Mouse (Mus musculus) embryonic facial prominence, embryonic 14.5 days (tissue): ENCODE results near the gene Noxa1. TPM values are rescaled to one million over a fixed set of nuclear protein-coding genes. Genes with fewer than 3 reads are reported as not detected.

Source experiments
- ATAC-seq: fragments of 200-750 bp; cut with Nextera tagmentation; 2 replicates; pipeline ENCODE4 v1.8.0; 2017; ENCODE audit warnings: low read depth, moderate number of reproducible peaks, moderate TSS enrichment
- DNase-seq: peaks from one replicate; pipeline ENCODE4 v3.0.0-alpha.2; 2015; ENCODE audit warnings: low spot score
- H3K27ac ChIP-seq: fragments of 300-500 bp; sonication (generic); replicated peaks from 2 replicates; pipeline ENCODE4 v1.5.1; 2014; ENCODE audit warnings: low read depth, mild to moderate bottlenecking, low read length, moderate library complexity
- H3K27me3 ChIP-seq: fragments of 300-500 bp; sonication (generic); replicated peaks from 2 replicates; pipeline ENCODE4 v1.6.1; 2014; ENCODE audit warnings: low read length; ENCODE audit not compliant: control insufficient read depth, insufficient read depth
- H3K36me3 ChIP-seq: fragments of 300-500 bp; sonication (generic); 2 replicates; pipeline ENCODE4 v1.6.1; 2014; ENCODE audit warnings: low read length, mixed read lengths; ENCODE audit not compliant: control insufficient read depth, insufficient read depth
- H3K4me1 ChIP-seq: fragments of 300-500 bp; sonication (generic); 2 replicates; pipeline ENCODE4 v1.6.1; 2014; ENCODE audit warnings: antibody characterized with exemption, low read length; ENCODE audit not compliant: control insufficient read depth, insufficient read depth
- H3K4me2 ChIP-seq: fragments of 300-500 bp; sonication (generic); 2 replicates; pipeline ENCODE4 v1.6.1; 2014; ENCODE audit warnings: low read depth, mild to moderate bottlenecking, low read length, moderate library complexity, mixed read lengths
- H3K4me3 ChIP-seq: fragments of 300-500 bp; sonication (generic); 2 replicates; pipeline ENCODE4 v1.5.1; 2014; ENCODE audit warnings: low read depth, mild to moderate bottlenecking, low read length
- H3K9ac ChIP-seq: fragments of 300-500 bp; sonication (generic); 2 replicates; pipeline ENCODE4 v1.6.1; 2014; ENCODE audit warnings: low read depth, mild to moderate bottlenecking, low read length, moderate library complexity, mixed read lengths
- H3K9me3 ChIP-seq: fragments of 300-500 bp; sonication (generic); 2 replicates; pipeline ENCODE4 v1.6.1; 2016; ENCODE audit warnings: low read length; ENCODE audit not compliant: control insufficient read depth
- WGBS: fragments of 180-500 bp; shearing (Covaris S2); extraction: QIAGEN DNeasy Blood & Tissue Kit; methylation state at CpG from one replicate; pipeline ENCODE4 v1.1.7; 2014; 5-methylcytosine and 5-hydroxymethylcytosine counted together
- polyA plus RNA-seq: library from polyadenylated mRNA; unstranded; fragments of >200 nt; fragmentation: Nextera tagmentation; extraction: Ambion mirVana; gene quantifications from 2 replicates; pipeline ENCODE4 v1.2.1, GENCODE M21; 2014

Noxa1 gene
- polyA plus RNA-seq, result 0.38 and 0.71 TPM in 2 replicates

GRCm38 (mm10) chr2:25095109-25095850 lies at the start of gene Noxa1:
Gene Noxa1 (minus strand): TSS chr2:25095149.
- no peaks in the 10 kb centered on the region for H3K9me3 ChIP-seq
- H3K36me3 ChIP-seq, result no peaks in the 10 kb centered on the region
- 48% methylated on average over 27 of the region's 28 CpGs for WGBS
- no peak within 1 kb of the TSS for H3K27ac ChIP-seq
- DNase-seq, result peak; percentile 79
- 0 out of 2 replicates have a peak, but pooled peaks cover 11% of the 10 kb centered on the region for H3K27me3 ChIP-seq
- no peaks in the 10 kb centered on the region; the same call in 1 of the 2 replicates for H3K4me1 ChIP-seq
- peak within 1 kb of the TSS; percentile 17; the same call in 1 of the 2 replicates for H3K4me3 ChIP-seq
- H3K4me2 ChIP-seq, result peak within 1 kb of the TSS; percentile 32
- peak within 1 kb of the TSS; percentile 30 for H3K9ac ChIP-seq
- peak; percentile 77 for ATAC-seq

GRCm38 (mm10) chr2:25141921-25142320 lies 47.0 kb upstream of the Noxa1 start:
- 76% methylated on average over 5 of the region's 5 CpGs for WGBS
- DNase-seq, result no peak
- no peak for ATAC-seq
- Histone ChIP-seq H3K9me3 (no peaks in the 10 kb centered on the region), H3K36me3 (no peaks in the 10 kb centered on the region), H3K4me2 (no peak overlapping the region), H3K9ac (no peak overlapping the region), H3K4me1 (no peaks in the 10 kb centered on the region), H3K4me3 (no peak overlapping the region), H3K27me3 (no peaks in the 10 kb centered on the region), H3K27ac (no peak overlapping the region)

GRCm38 (mm10) chr2:25141185-25141584 lies 46.2 kb upstream of the Noxa1 start:
- H3K4me3 ChIP-seq, result no peak overlapping the region
- DNase-seq (no peak), ATAC-seq (no peak)
- H3K9me3 ChIP-seq, result no peaks in the 10 kb centered on the region
- no peaks in the 10 kb centered on the region for H3K27me3 ChIP-seq
- no peak overlapping the region for H3K4me2 ChIP-seq
- H3K27ac ChIP-seq, result no peak overlapping the region
- no peak overlapping the region for H3K9ac ChIP-seq
- no peaks in the 10 kb centered on the region for H3K36me3 ChIP-seq
- WGBS, result 69% methylated on average over 4 of the region's 4 CpGs
- H3K4me1 ChIP-seq, result no peaks in the 10 kb centered on the region

- Histone ChIP-seq H3K27ac (no peak overlapping the region), H3K4me1 (no peaks in the 10 kb centered on the region)
Measured at GRCm38 (mm10) chr2:25137832-25138231, 42.9 kb upstream of the Noxa1 start.

GRCm38 (mm10) chr2:25131601-25132000 lies 36.7 kb upstream of the Noxa1 start:
- DNase-seq (no peak), ATAC-seq (no peak)
- H3K36me3 ChIP-seq, result no peaks in the 10 kb centered on the region
- WGBS, result 73% methylated on average over 9 of the region's 9 CpGs
- H3K9ac ChIP-seq, result no peak overlapping the region
- no peak overlapping the region for H3K27ac ChIP-seq
- no peaks in the 10 kb centered on the region for H3K27me3 ChIP-seq
- no peak overlapping the region for H3K4me2 ChIP-seq
- peaks cover 7% of the 10 kb centered on the region; the same call in 1 of the 2 replicates for H3K4me1 ChIP-seq
- H3K4me3 ChIP-seq, result no peak overlapping the region
- no peaks in the 10 kb centered on the region for H3K9me3 ChIP-seq

More at GRCm38 (mm10) chr2:25137832-25138231, 42.9 kb upstream of the Noxa1 start:
- Histone ChIP-seq H3K4me3 (no peak overlapping the region), H3K27me3 (no peaks in the 10 kb centered on the region), H3K4me2 (no peak overlapping the region), H3K36me3 (no peaks in the 10 kb centered on the region), H3K9ac (no peak overlapping the region), H3K9me3 (no peaks in the 10 kb centered on the region)
- ATAC-seq (no peak), DNase-seq (no peak)
- WGBS, result 76% methylated on average over 6 of the region's 6 CpGs

- Histone ChIP-seq H3K9me3 (no peaks in the 10 kb centered on the region), H3K4me2 (no peak overlapping the region), H3K27me3 (no peaks in the 10 kb centered on the region), H3K9ac (no peak overlapping the region), H3K4me1 (peaks cover 8% of the 10 kb centered on the region; the same call in 1 of the 2 replicates), H3K4me3 (no peak overlapping the region), H3K27ac (no peak overlapping the region), H3K36me3 (no peaks in the 10 kb centered on the region)
- ATAC-seq (no peak), DNase-seq (peak; percentile 27)
- 79% methylated on average over 10 of the region's 11 CpGs for WGBS
Measured at GRCm38 (mm10) chr2:25128072-25128471, 33.1 kb upstream of the Noxa1 start.

- Histone ChIP-seq H3K4me3 (no peak overlapping the region), H3K4me1 (peaks cover 8% of the 10 kb centered on the region; the same call in 1 of the 2 replicates), H3K27ac (no peak overlapping the region; the same call in 1 of the 2 replicates), H3K4me2 (no peak overlapping the region), H3K36me3 (no peaks in the 10 kb centered on the region), H3K9me3 (no peaks in the 10 kb centered on the region), H3K27me3 (no peaks in the 10 kb centered on the region), H3K9ac (no peak overlapping the region)
- DNase-seq (peak; percentile 61), ATAC-seq (0 out of 2 replicates have a peak, but pooled peaks have one; percentile 34)
- WGBS, result 41% methylated on average over 5 of the region's 5 CpGs
Measured at GRCm38 (mm10) chr2:25127206-25127605, 32.3 kb upstream of the Noxa1 start.

DNA sequence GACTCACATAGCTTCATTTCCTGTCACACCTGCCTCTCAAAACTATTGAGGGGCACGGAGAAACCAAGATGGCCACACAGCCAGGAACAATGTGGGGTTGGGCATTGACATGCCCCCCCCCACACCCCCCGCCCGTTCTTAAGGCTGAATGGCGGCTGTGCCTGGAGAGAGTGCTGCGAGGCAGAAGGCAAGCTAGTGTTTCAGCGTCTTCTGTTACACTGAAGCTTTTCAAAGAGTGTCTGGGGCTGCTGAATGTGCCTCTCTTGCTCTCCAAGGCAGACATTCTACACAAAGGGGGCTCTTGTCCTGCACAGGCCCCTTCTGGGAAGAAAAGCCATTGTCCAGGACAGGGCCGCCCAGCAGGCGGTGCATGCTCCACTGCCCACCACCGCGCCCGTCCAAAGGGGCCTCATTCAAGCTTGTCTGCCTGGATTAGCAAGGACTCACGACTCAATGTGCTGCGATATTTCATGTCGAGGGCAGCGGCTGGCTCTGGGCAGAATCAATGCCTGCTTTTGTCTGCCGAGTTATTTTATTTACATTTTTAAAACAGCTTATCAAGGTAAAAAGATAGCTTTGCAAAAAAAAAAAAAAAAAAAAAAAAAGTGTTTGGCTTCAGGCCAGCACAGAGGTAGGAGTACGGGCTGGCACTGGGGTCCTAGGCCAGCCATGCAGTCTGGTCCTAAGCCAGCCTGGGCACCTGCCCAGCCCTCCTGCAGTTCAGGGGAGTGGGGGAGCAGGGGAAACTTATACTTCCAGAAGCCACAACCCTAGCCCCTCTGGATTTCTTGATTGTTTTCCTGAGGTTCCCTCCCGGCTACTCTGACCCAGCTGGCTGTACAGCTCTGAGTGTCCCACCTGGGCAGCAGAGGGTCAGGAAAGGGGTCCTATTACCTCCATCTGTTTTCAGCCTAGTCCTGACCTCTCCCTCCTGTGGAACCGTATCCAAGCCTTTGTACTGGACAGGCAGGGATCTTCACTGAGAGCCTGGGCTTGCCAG lies 31.4 kb upstream of the Noxa1 start:
- no peaks in the 10 kb centered on the region for H3K36me3 ChIP-seq
- H3K27me3 ChIP-seq, result no peaks in the 10 kb centered on the region
- H3K4me2 ChIP-seq, result peak overlapping the region; percentile 2; the same call in 1 of the 2 replicates
- no peaks in the 10 kb centered on the region for H3K9me3 ChIP-seq
- H3K4me3 ChIP-seq, result no peak overlapping the region
- DNase-seq, result peak; percentile 82
- H3K27ac ChIP-seq, result peak overlapping the region; percentile 67
- peaks cover 8% of the 10 kb centered on the region; the same call in 1 of the 2 replicates for H3K4me1 ChIP-seq
- ATAC-seq, result peak; percentile 90
- no peak overlapping the region; the same call in 1 of the 2 replicates for H3K9ac ChIP-seq
- 17% methylated on average over 19 of the region's 19 CpGs for WGBS
